Mouse (Mus musculus) kidney, adult 2 months (tissue): ENCODE measurements around the gene B4galnt1.

Experiments used
- CTCF ChIP-seq: fragments of 200-500 bp; conservative IDR thresholded peaks from 2 replicates; pipeline ENCODE4 v1.5.1; 2011; ENCODE audit warnings: low read depth, mild to moderate bottlenecking, control low read depth, low read length, moderate library complexity, mixed read lengths; ENCODE audit not compliant: insufficient read depth, insufficient read length
- POLR2A ChIP-seq: fragments of 200-500 bp; IDR thresholded peaks from one replicate; pipeline ENCODE4 v1.6.1; 2011; ENCODE audit warnings: low read depth, low read length, control low read depth

- no peak for TF ChIP-seq CTCF
- TF ChIP-seq POLR2A, result no peak
Measured at GRCm38 (mm10) chr10:127197104-127197503, 32.1 kb downstream of the B4galnt1 start.
